Mouse (Mus musculus) embryo, embryonic 9.5 days (tissue): ENCODE measurements around the gene Gm45717.

Source experiments
- DNase-seq: peaks from one replicate; pipeline ENCODE4 v3.0.0-alpha.2; 2017; ENCODE audit errors: extremely low spot score

Gene Gm45717

DNA sequence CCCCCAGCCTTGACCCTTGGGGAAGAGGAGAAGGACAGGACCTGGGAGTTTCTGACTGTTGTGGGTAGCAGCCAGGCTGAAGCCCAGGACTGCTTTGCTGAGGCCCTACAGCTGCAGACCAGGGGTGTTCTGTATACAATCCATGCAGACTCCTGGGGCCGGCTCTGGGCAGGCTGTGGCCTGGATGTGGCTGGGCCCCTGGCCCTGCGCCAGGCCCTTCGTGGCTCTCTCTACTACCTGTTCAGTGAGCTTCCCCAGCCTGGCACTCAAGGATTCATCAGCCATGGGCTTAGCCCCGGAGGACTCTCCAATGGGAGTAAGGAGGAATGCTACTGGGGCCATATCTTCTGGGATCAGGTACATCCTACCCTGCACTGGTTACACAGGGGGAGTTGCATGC, 12.4 kb downstream of the Gm45717 start:
- no peak for DNase-seq

GRCm38 (mm10) chr7:140942811-140943210, 12.9 kb downstream of the Gm45717 start:
- DNase-seq: no peak

DNA sequence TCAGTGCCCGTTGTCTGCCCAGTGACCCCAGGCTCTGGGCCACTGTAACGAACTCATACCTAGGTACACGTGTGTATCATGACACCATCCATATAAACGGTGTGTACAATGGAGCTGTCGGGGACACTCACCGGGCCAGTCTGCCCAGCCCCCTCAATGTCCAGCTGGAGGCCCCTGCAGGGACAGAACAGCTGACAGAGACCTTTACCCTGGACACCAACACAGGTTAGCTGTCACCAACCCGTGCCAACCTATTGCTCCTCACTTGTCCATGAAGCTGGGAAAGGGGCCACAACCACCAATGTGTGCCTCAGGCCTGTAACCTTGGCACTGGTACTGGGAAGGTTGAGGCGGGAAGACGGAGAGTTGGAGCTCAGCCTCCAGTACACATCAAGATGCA, 13.4 kb downstream of the Gm45717 start:
- DNase-seq: no peak

DNA sequence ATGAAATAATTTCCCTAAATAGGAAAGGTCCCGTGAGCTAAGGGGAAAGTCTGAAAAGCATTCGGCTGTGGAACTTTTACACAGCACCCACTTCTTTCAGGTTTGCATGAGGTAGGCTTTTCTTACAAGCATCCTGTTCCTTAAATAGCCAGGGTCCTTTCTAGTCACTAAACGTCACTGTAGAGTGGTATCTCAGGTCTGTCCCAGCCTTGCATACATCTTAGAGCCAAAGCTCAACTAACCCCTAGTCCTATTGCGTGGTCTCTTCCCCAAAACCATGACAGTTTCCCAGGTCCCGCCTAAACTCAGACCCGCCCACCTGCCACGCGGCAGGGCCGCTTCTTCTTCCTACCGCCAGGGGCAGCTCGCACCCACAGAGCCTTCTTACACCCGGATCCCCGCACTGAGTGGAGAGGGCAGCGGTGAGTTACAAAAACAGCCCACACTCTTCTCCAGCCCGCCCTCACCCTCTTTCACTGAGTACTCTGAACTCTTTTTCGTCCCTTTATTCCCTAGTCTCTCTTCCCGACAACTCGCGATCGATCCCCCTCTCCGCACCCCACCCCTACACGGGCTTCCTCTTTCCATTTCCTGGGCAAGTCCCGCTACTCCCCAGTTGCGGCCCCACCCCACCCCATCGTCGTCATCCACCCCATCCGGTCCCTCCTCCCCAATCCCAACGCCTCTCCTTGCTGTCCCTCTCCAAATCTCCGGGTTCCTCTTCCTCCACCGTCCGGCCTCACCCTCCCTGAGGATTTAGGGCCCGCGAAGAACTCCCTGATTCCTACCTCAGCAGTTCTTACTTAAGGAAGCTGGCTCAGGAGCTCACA, 14.3 kb downstream of the Gm45717 start, which contains the start of gene Pgghg:
Pgghg (plus strand) TSS at position 170 of the 830 bp plus-strand sequence.
- DNase-seq: peak; percentile 90

- DNase-seq: peak; percentile 65
These were observed 16.0 kb downstream of the Gm45717 start for GRCm38 (mm10) chr7:140939669-140940171.

GRCm38 (mm10) chr7:140938896-140939295, 16.8 kb downstream of the Gm45717 start:
- DNase-seq: no peak

DNA sequence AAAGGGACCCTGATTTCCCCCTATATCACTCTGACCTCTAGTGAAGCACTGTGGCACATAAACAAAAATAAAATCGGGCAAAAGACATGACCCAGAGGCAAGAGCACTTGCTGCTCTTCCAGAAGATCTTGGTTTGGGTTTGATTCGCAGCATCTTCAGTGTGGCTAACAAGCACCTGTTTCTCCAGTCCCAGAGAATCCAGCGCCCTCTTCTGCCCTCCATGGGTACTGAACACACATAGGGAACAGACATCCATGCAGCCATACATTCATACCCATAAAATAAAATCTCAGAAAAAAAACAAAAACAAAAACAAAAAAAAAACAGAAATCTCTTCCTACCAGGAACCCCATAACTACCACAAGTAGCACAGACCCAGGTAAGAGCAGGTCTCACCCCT, 17.3 kb downstream of the Gm45717 start:
- DNase-seq: no peak

- DNase-seq: no peak
These were observed 28.6 kb downstream of the Gm45717 start for GRCm38 (mm10) chr7:140927181-140927580.

- DNase-seq: no peak
These were observed 32.5 kb downstream of the Gm45717 start for GRCm38 (mm10) chr7:140923070-140923775.

- DNase-seq: peak; percentile 42
These were observed 33.2 kb downstream of the Gm45717 start for GRCm38 (mm10) chr7:140922398-140923069.

- DNase-seq: no peak
These were observed 34.3 kb downstream of the Gm45717 start for GRCm38 (mm10) chr7:140921225-140921975.

- no peak for DNase-seq
These were observed 35.2 kb downstream of the Gm45717 start, which contains the start of gene Nlrp6 for GRCm38 (mm10) chr7:140920418-140921029. Gene Nlrp6 (plus strand): TSS chr7:140920902.

- no peak for DNase-seq
These were observed 35.8 kb downstream of the Gm45717 start for GRCm38 (mm10) chr7:140919911-140920310.

GRCm38 (mm10) chr7:140914031-140914690, 41.6 kb downstream of the Gm45717 start:
- no peak for DNase-seq

GRCm38 (mm10) chr7:140912846-140913482, 42.8 kb downstream of the Gm45717 start:
- no peak for DNase-seq

DNA sequence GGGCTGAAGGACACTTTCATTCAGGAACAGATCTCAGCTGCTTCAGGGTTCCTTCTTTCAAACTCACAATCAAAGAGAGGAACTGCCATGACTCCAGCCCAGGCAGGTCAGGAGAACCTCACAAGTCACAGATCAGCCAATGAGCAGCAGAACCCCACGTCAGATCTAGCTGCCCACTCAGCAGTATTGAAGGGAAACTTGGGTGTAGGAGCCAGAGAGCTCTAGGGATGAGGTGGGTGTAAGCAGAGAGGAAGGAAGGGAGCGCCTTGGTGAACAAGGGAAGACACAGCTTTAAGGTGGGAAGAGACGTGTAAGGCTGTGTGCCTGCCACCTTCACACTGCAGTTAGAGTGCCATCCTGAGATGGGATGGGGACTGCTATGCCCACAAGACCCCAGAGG, 43.4 kb downstream of the Gm45717 start:
- DNase-seq: no peak

DNA sequence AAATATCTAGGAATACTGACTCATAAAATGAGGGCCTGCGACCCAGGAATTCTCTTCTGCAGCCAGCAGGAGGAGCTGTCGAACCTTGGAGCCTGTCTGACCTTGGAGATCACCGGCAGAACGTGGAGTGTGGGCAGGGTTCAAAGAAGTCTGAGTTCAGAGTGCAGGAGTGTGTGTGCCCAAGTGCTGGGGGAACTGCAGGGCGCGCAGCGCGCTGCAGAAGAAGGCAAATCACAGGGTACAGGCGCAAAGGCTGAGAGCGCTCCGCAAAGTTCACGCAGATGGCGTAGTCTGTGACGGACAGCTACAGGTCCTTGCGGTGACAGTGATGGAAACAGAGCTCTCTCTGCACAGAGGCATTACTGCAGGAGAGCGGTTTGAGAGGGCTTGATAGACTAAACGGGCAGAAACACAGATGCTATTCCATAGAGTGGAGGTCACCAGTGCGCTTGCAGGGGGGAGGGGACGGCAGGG, 47.1 kb downstream of the Gm45717 start:
- peak; percentile 85 for DNase-seq

- no peak for DNase-seq
These were observed 47.6 kb downstream of the Gm45717 start for GRCm38 (mm10) chr7:140908181-140908580.

DNA sequence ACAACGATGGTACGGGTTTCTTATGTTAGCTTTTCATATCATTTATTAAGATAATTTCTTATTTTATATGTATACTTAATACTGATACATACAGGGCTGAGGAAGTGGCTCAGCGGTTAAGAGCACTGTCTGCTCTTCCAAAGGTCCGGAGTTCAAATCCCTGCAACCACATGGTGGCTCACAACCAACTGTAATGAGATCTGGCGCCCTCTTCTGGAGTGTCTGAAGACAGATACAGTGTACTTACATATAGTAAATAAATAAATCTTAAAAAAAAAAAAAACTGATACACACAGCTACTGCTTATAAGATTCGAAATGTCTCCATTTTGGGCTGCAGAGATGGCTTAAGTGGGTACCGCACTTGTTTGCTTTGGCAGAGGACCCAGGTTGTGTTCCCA, 48.0 kb downstream of the Gm45717 start:
- no peak for DNase-seq

GRCm38 (mm10) chr7:140907131-140907530, 48.6 kb downstream of the Gm45717 start:
- DNase-seq: no peak
